Mouse (Mus musculus) T-cell, adult 66 days (primary cell): ENCODE data around the gene Ctns. TPM values are rescaled to one million over a fixed set of nuclear protein-coding genes. Genes with fewer than 3 reads are reported as not detected.

Experiments used
- total RNA-seq, 2 experiments: library from RNA; stranded (reverse); gene quantifications; 3 replicates in 1 of 2; 4 replicates in 1 of 2; pipeline ENCODE4 v1.2.4; 2023

The Ctns gene
- total RNA-seq: 10 to 100 TPM; 17.6 to 19.5 TPM

GRCm38 (mm10) chr11:73198603-73199229, at the start of gene Ctns:
TSS of gene Ctns (minus strand) at chr11:73199042.

GRCm38 (mm10) chr11:73233992-73234391, 35.1 kb upstream of the Ctns start, which contains the start of gene Trpv1:
TSS of gene Trpv1 (plus strand) at chr11:73234292.

GRCm38 (mm10) chr11:73199230-73199712, 429 bp upstream of the Ctns start, which contains the start of gene Shpk:
TSS of gene Shpk (plus strand) at chr11:73199460.

GRCm38 (mm10) chr11:73176608-73177508, 22.0 kb downstream of the Ctns start, which contains the start of the genes Emc6 and Tax1bp3:
TSS of gene Emc6 (minus strand) at chr11:73177037.
TSS of gene Tax1bp3 (plus strand) at chr11:73177083.

GRCm38 (mm10) chr11:73159957-73160810, 38.7 kb downstream of the Ctns start, which contains the start of gene P2rx5:
TSS of gene P2rx5 (plus strand) at chr11:73160421.

GRCm38 (mm10) chr11:73137591-73138501, 61.0 kb downstream of the Ctns start, which contains the start of gene Haspin:
TSS of gene Haspin (minus strand) at chr11:73138294.

Other genes starting within 250 kb of the Ctns start
- gene Atp2a3, start 237.9 kb downstream of the Ctns start, total RNA-seq: 100 to 1,000 TPM; 226 to 247 TPM
- gene P2rx1, start 199.9 kb downstream of the Ctns start, total RNA-seq: 1 to 10 TPM in 1 of 2 experiments, under 1 TPM in 1; 0.73 to 1.5 TPM
- gene Camkk1, start 180.0 kb downstream of the Ctns start, total RNA-seq: 1 to 10 TPM; 4.9 to 5.3 TPM
- 10 to 100 TPM; 26.4 to 30.1 TPM for gene Ncbp3, start 151.3 kb downstream of the Ctns start, total RNA-seq
- gene Itgae, start 108.5 kb downstream of the Ctns start, total RNA-seq: 10 to 100 TPM; 27.3 to 32.7 TPM
- gene Haspin, start 60.7 kb downstream of the Ctns start, total RNA-seq: 1 to 10 TPM; 2.6 to 3.0 TPM
- gene P2rx5, start 38.6 kb downstream of the Ctns start, total RNA-seq: under 1 TPM in 1 of 2 experiments, not detected in 1; 0.76 TPM
- gene Emc6, start 22.0 kb downstream of the Ctns start, total RNA-seq: 10 to 100 TPM; 45.0 to 48.6 TPM
- 1 to 10 TPM; 8.7 to 9.8 TPM for gene Tax1bp3, start 22.0 kb downstream of the Ctns start, total RNA-seq
- gene Shpk, start 418 bp upstream of the Ctns start, total RNA-seq: 1 to 10 TPM; 5.7 to 6.6 TPM
- not detected for gene Trpv1, start 35.2 kb upstream of the Ctns start, total RNA-seq
- gene Trpv3, start 68.3 kb upstream of the Ctns start, total RNA-seq: not detected
- not detected for gene Aspa, start 130.6 kb upstream of the Ctns start, total RNA-seq
- gene Gm49340, start 130.7 kb upstream of the Ctns start, total RNA-seq: not detected
- not detected for gene Spata22, start 130.7 kb upstream of the Ctns start, total RNA-seq
- gene Olfr20, start 151.7 kb upstream of the Ctns start, total RNA-seq: not detected
- not detected for gene Olfr376, start 172.2 kb upstream of the Ctns start, total RNA-seq
- not detected for gene Olfr1, start 200.6 kb upstream of the Ctns start, total RNA-seq
- not detected for gene Olfr378, start 229.4 kb upstream of the Ctns start, total RNA-seq